20 mouse cellular contexts compared by ENCODE assay signal in genomic region chr13:103973977-103974376, GRCm38 (mm10). TPM values are rescaled to one million over a fixed set of nuclear protein-coding genes. Genes with fewer than 3 reads are reported as not detected.
DNase-seq lines count a peak whose midpoint lies in the region; ATAC-seq and TF ChIP-seq lines count a peak whose summit lies in the region.
"Had no signal": no experiment of that assay in that cellular context is flagged by ENCODE, and none has a peak within 500 bp of the region (broad histone marks: within the 10 kb centered on the region; RNA-seq: fewer than 3 reads in every experiment).

No protein-coding gene starts in this region.

- no peak for TF ChIP-seq CTCF in MEL (IDR thresholded peaks at IDR 0.05 in 2 of 3, conservative IDR thresholded peaks at IDR 0.05 in 1 of 3; ENCODE audit: control insufficient read depth in 1 of 3, insufficient read depth in 1 of 3, low read depth in 2 of 3, low read length in 3 of 3, poor library complexity in 1 of 3, severe bottlenecking in 1 of 3)

- peak; percentile 61; the same call in 1 of the 2 replicates for ATAC-seq in neutrophil, adult 5-6 weeks (ENCODE audit: extremely low read depth, insufficient number of reproducible peaks, low FRiP score, poor library complexity, severe bottlenecking)
- no peak for ATAC-seq in liver, embryonic 11.5 days (replicated peaks; ENCODE audit: low FRiP score)
- ATAC-seq: inflammation-experienced regulatory T-cells, adult 6 months; liver, embryonic 12.5 days had no signal

- H3K9ac ChIP-seq in MEL (ENCODE audit: control insufficient read depth, low read depth, low read length, poor library complexity, severe bottlenecking), result peak overlapping the region; percentile 41
- H3K9ac ChIP-seq in liver, embryonic 11.5 days (ENCODE audit: low read depth, low read length), result no peak overlapping the region
- H3K9ac ChIP-seq: forebrain, embryonic 12.5 days; hindbrain, embryonic 13.5 days; liver, embryonic 12.5 days; neural tube, embryonic 13.5 days had no signal

- 47% methylated on average over 5 of the region's 5 CpGs for WGBS in liver, embryonic 11.5 days

- intact Hi-C loops in heart, postnatal 14 days (cut with DNase I), result no loop called here

- no peaks in the 10 kb centered on the region for H3K79me2 ChIP-seq in MEL (ENCODE audit: control insufficient read depth, insufficient read depth, low read length, poor library complexity)

- H3K4me2 ChIP-seq in liver, embryonic 11.5 days, result no peak overlapping the region
- H3K4me2 ChIP-seq: forebrain, embryonic 12.5 days; hindbrain, embryonic 13.5 days; liver, embryonic 12.5 days; neural tube, embryonic 13.5 days had no signal

- TF ChIP-seq POLR2A in MEL (IDR thresholded peaks at IDR 0.05; ENCODE audit: control insufficient read depth in 1 of 2, insufficient read depth in 1 of 2, low read depth in 1 of 2, low read length in 2 of 2, poor library complexity in 1 of 2), result no peak

- no peaks in the 10 kb centered on the region for H3K27me3 ChIP-seq in MEL (ENCODE audit: control insufficient read depth in 1 of 2, insufficient read depth in 2 of 2, low read length in 2 of 2)
- H3K27me3 ChIP-seq in liver, embryonic 11.5 days (replicated peaks; ENCODE audit: control insufficient read depth, insufficient read depth, low read length), result no peaks in the 10 kb centered on the region
- H3K27me3 ChIP-seq: forebrain, embryonic 12.5 days; hindbrain, embryonic 13.5 days; liver, embryonic 12.5 days; neural tube, embryonic 13.5 days had no signal

- no peaks in the 10 kb centered on the region for H3K9me3 ChIP-seq in MEL (replicated peaks; ENCODE audit: insufficient read depth, low read length)
- no peaks in the 10 kb centered on the region for H3K9me3 ChIP-seq in liver, embryonic 11.5 days (ENCODE audit: control insufficient read depth, low read length)
- H3K9me3 ChIP-seq: forebrain, embryonic 12.5 days; hindbrain, embryonic 13.5 days; liver, embryonic 12.5 days; neural tube, embryonic 13.5 days had no signal

- no peak for TF ChIP-seq RAD21 in MEL (IDR thresholded peaks at IDR 0.05; ENCODE audit: low read depth, low read length)

- H3K36me3 ChIP-seq in MEL (ENCODE audit: control insufficient read depth in 1 of 2, insufficient read depth in 2 of 2, low read length in 2 of 2), result 0 out of 4 replicates have a peak, but pooled peaks cover 0 to 2% of the 10 kb centered on the region in 2 experiments
- no peaks in the 10 kb centered on the region for H3K36me3 ChIP-seq in liver, embryonic 11.5 days (ENCODE audit: control insufficient read depth, insufficient read depth, low read length)
- H3K36me3 ChIP-seq: forebrain, embryonic 12.5 days; hindbrain, embryonic 13.5 days; liver, embryonic 12.5 days; neural tube, embryonic 13.5 days had no signal

- H3K27ac ChIP-seq in MEL (ENCODE audit: control insufficient read depth, low read depth, low read length), result no peak overlapping the region
- no peak overlapping the region for H3K27ac ChIP-seq in liver, embryonic 11.5 days (ENCODE audit: low read depth, low read length)
- H3K27ac ChIP-seq: forebrain, embryonic 12.5 days; hindbrain, embryonic 13.5 days; liver, embryonic 12.5 days; neural tube, embryonic 13.5 days had no signal

- DNase-seq in MEL (ENCODE audit: low read depth, low spot score) (peak; percentile 77), NIH3T3 (ENCODE audit: low read depth) (peak; percentile 43)
- peak; percentile 58 for DNase-seq in lung, postnatal 10 days
- DNase-seq in heart, postnatal 14 days, result no peak
- no peak for DNase-seq in thymus, postnatal 0 days (ENCODE audit: low spot score)
- DNase-seq in liver, embryonic 11.5 days (ENCODE audit: low spot score), result no peak
- DNase-seq: adrenal gland, postnatal 25 days; cerebellum, adult 2 months; gastrocnemius, postnatal 25 days; heart, postnatal 10 days; kidney, postnatal 4 days; layer of hippocampus, adult 9-11 months; midbrain, embryonic 14.5 days; thymus, adult 2 months had no signal

- H3K4me1 ChIP-seq in MEL (ENCODE audit: control insufficient read depth in 1 of 2, insufficient read depth in 2 of 2, low read length in 2 of 2), result peaks cover 0 to 1% of the 10 kb centered on the region in 2 experiments; a peak in 1 of 4 replicates
- no peaks in the 10 kb centered on the region for H3K4me1 ChIP-seq in liver, embryonic 11.5 days (replicated peaks; ENCODE audit: control insufficient read depth, insufficient read depth, low read length)
- H3K4me1 ChIP-seq: liver, embryonic 12.5 days; neural tube, embryonic 13.5 days had no signal

- H3K4me3 ChIP-seq in MEL (ENCODE audit: control insufficient read depth in 1 of 2, insufficient read depth in 1 of 2, low read depth in 2 of 2, low read length in 2 of 2), result peak overlapping the region; percentile 42 to 49; a peak in 3 of 4 replicates
- H3K4me3 ChIP-seq in liver, embryonic 11.5 days (ENCODE audit: low read depth, low read length), result no peak overlapping the region
- H3K4me3 ChIP-seq: forebrain, embryonic 12.5 days; hindbrain, embryonic 13.5 days; liver, embryonic 12.5 days; neural tube, embryonic 13.5 days had no signal

- TF ChIP-seq EP300 in MEL (IDR thresholded peaks at IDR 0.05; ENCODE audit: low read depth in 1 of 2, low read length in 2 of 2), result peak in 1 of 2 experiments; percentile 44; a peak in 1 of 4 replicates

TF ChIP-seq in MEL, 35 proteins besides CTCF, POLR2A, EP300 and RAD21:
- TF ChIP-seq MAFK (IDR thresholded peaks at IDR 0.05; ENCODE audit: borderline replicate concordance, low read depth, low read length) (no peak), ZKSCAN1 (IDR thresholded peaks at IDR 0.05; ENCODE audit: low read depth, low read length) (no peak), TAL1 (IDR thresholded peaks at IDR 0.05; ENCODE audit: low read length) (no peak), TCF12 (IDR thresholded peaks at IDR 0.05; ENCODE audit: low read depth, low read length) (no peak), POLR2AphosphoS2 (IDR thresholded peaks at IDR 0.05; ENCODE audit: low read length) (no peak), GATA1 (IDR thresholded peaks at IDR 0.05; ENCODE audit: low read depth, low read length) (0 out of 2 replicates have a peak, but pooled peaks have one; percentile 4), SIN3A (IDR thresholded peaks at IDR 0.05; ENCODE audit: low read length) (peak; percentile 15; the same call in 1 of the 2 replicates), JUND (IDR thresholded peaks at IDR 0.05; ENCODE audit: low read depth, low read length) (no peak), MYC (IDR thresholded peaks at IDR 0.05; ENCODE audit: low read depth, low read length) (0 out of 2 replicates have a peak, but pooled peaks have one; percentile 64), MXI1 (IDR thresholded peaks at IDR 0.05; ENCODE audit: low read depth, low read length) (0 out of 2 replicates have a peak, but pooled peaks have one; percentile 48), POLR2AphosphoS5 (IDR thresholded peaks at IDR 0.05; ENCODE audit: borderline replicate concordance, low read depth, low read length) (no peak)

RNA-seq across cellular contexts. Expression of gene Erbin, which starts 53.7 kb away (rescaled TPM):
- total RNA-seq in MEL (2012; rRNA removed), result 15.2 and 20.8 TPM in 2 replicates
- 10 to 100 TPM in 1 of 2 experiments, not detected in 1; 18.6 TPM for polyA plus RNA-seq in MEL (2012; ENCODE audit: insufficient read depth in 1 of 2, insufficient read length in 2 of 2, low read depth in 1 of 2, low replicate concordance in 2 of 2, missing spikeins in 1 of 2)
- 160 and 170 TPM in 2 replicates for total RNA-seq in neutrophil, adult 5-6 weeks (2017)
- 10 to 100 TPM; 54.6 to 54.8 TPM for total RNA-seq in heart, postnatal 14 days (2021)
- 30.4 and 31.8 TPM in 2 replicates for polyA plus RNA-seq in thymus, postnatal 0 days (2015; fragmentation: Nextera tagmentation; extraction: Ambion mirVana)
- polyA plus RNA-seq in liver, embryonic 11.5 days (2014; fragmentation: Nextera tagmentation; extraction: Ambion mirVana), result 16.2 and 17.8 TPM in 2 replicates

Comparison
In these comparisons a context has a peak if more than half of its experiments do, and no peak if none do; other contexts are left out.
1. DNase-seq: peak in MEL (single experiment), NIH3T3 (single experiment) and lung, postnatal 10 days (single experiment); none in heart, postnatal 14 days (0 of 2), thymus, postnatal 0 days (single experiment) and liver, embryonic 11.5 days (single experiment).